Mouse (Mus musculus) embryonic facial prominence, embryonic 12.5 days (tissue): ENCODE measurements around the gene Gm21149. TPM values are rescaled to one million over a fixed set of nuclear protein-coding genes. Genes with fewer than 3 reads are reported as not detected.
A peak's percentile ranks its signal among the peaks of the same experiment; 100 is the strongest.
"Not testable (repeated sequence)": the region's sequence is repeated elsewhere in the genome, so short reads cannot be mapped to it uniquely, and the experiment has no call there.

Experiments used
- ATAC-seq: fragments of 200-750 bp; cut with Nextera tagmentation; 2 replicates; pipeline ENCODE4 v1.8.0; 2017; ENCODE audit not compliant: insufficient number of reproducible peaks, insufficient read depth, low FRiP score, low TSS enrichment
- H3K27ac ChIP-seq: fragments of 300-500 bp; sonication (generic); 2 replicates; pipeline ENCODE4 v1.5.1; 2016; ENCODE audit warnings: mild to moderate bottlenecking
- H3K27me3 ChIP-seq: fragments of 300-500 bp; sonication (generic); 2 replicates; pipeline ENCODE4 v1.6.1; 2016; ENCODE audit warnings: mild to moderate bottlenecking, moderate library complexity
- H3K36me3 ChIP-seq: fragments of 300-500 bp; sonication (generic); 2 replicates; pipeline ENCODE4 v1.6.1; 2016; ENCODE audit warnings: mild to moderate bottlenecking
- H3K4me1 ChIP-seq: fragments of 300-500 bp; sonication (generic); 2 replicates; pipeline ENCODE4 v1.6.1; 2016
- H3K4me2 ChIP-seq: fragments of 300-500 bp; sonication (generic); replicated peaks from 2 replicates; pipeline ENCODE4 v1.6.1; 2016; ENCODE audit warnings: mild to moderate bottlenecking, moderate library complexity
- H3K4me3 ChIP-seq: fragments of 300-500 bp; sonication (generic); 2 replicates; pipeline ENCODE4 v1.5.1; 2016; ENCODE audit warnings: mild to moderate bottlenecking
- H3K9ac ChIP-seq: fragments of 300-500 bp; sonication (generic); 2 replicates; pipeline ENCODE4 v1.6.1; 2016; ENCODE audit warnings: mild to moderate bottlenecking, moderate library complexity
- H3K9me3 ChIP-seq: fragments of 300-500 bp; sonication (generic); 2 replicates; pipeline ENCODE4 v1.6.1; 2016; ENCODE audit warnings: mild to moderate bottlenecking, moderate library complexity
- WGBS: fragments of 180-500 bp; shearing (Covaris S2); methylation state at CpG from one replicate; pipeline ENCODE4 v1.1.7; 2016; 5-methylcytosine and 5-hydroxymethylcytosine counted together
- polyA plus RNA-seq: library from polyadenylated mRNA; unstranded; fragments of >200 nt; fragmentation: Nextera tagmentation; extraction: Ambion mirVana; gene quantifications from 2 replicates; pipeline ENCODE4 v1.2.1, GENCODE M21; 2016

The Gm21149 gene
- not detected in 2 replicates for polyA plus RNA-seq

- WGBS = 73% methylated on average over 1 of the region's 1 CpGs
- not testable (repeated sequence) for H3K36me3 ChIP-seq, H3K4me1 ChIP-seq, ATAC-seq, H3K27me3 ChIP-seq, H3K27ac ChIP-seq, H3K9ac ChIP-seq, H3K4me2 ChIP-seq, H3K4me3 ChIP-seq
- peaks cover 16% of the 10 kb centered on the region for H3K9me3 ChIP-seq
These were observed at the start of gene Gm21149 for GRCm38 (mm10) chr5:15476423-15476822. Gm21149 (minus strand) TSS chr5:15476523.

- H3K4me1 ChIP-seq, H3K4me3 ChIP-seq, ATAC-seq, H3K27ac ChIP-seq, H3K36me3 ChIP-seq, H3K9ac ChIP-seq, H3K4me2 ChIP-seq, H3K27me3 ChIP-seq: not testable (repeated sequence)
- peaks cover 11% of the 10 kb centered on the region for H3K9me3 ChIP-seq
These were observed 46.1 kb upstream of the Gm21149 start for GRCm38 (mm10) chr5:15522470-15522869.

- H3K9me3 ChIP-seq = peaks cover 11% of the 10 kb centered on the region
- H3K27me3 ChIP-seq, H3K9ac ChIP-seq, H3K27ac ChIP-seq, H3K4me2 ChIP-seq, H3K4me1 ChIP-seq, H3K36me3 ChIP-seq, H3K4me3 ChIP-seq, ATAC-seq: not testable (repeated sequence)
- WGBS = 36% methylated on average over 2 of the region's 2 CpGs
These were observed 45.7 kb upstream of the Gm21149 start for GRCm38 (mm10) chr5:15522028-15522427.

- not testable (repeated sequence) for H3K27ac ChIP-seq, H3K4me3 ChIP-seq, H3K9me3 ChIP-seq, ATAC-seq, H3K9ac ChIP-seq, H3K4me1 ChIP-seq, H3K4me2 ChIP-seq, H3K27me3 ChIP-seq, H3K36me3 ChIP-seq
- WGBS = 20% methylated on average over 5 of the region's 5 CpGs
These were observed 44.1 kb upstream of the Gm21149 start for GRCm38 (mm10) chr5:15520418-15520817.

GRCm38 (mm10) chr5:15517150-15517549 is 40.8 kb upstream of the Gm21149 start:
- H3K36me3 ChIP-seq, H3K27ac ChIP-seq, H3K4me1 ChIP-seq, H3K9ac ChIP-seq, H3K4me2 ChIP-seq, ATAC-seq, H3K4me3 ChIP-seq, H3K27me3 ChIP-seq: not testable (repeated sequence)
- 72% methylated on average over 2 of the region's 2 CpGs for WGBS
- peaks cover 10% of the 10 kb centered on the region for H3K9me3 ChIP-seq

GRCm38 (mm10) chr5:15512236-15512635 is 35.9 kb upstream of the Gm21149 start:
- not testable (repeated sequence) for H3K27me3 ChIP-seq, H3K36me3 ChIP-seq, H3K4me2 ChIP-seq, H3K4me1 ChIP-seq, H3K9ac ChIP-seq, H3K27ac ChIP-seq, H3K4me3 ChIP-seq
- ATAC-seq = peak; percentile 74
- 65% methylated on average over 3 of the region's 3 CpGs for WGBS
- peaks cover 27% of the 10 kb centered on the region for H3K9me3 ChIP-seq

GRCm38 (mm10) chr5:15509911-15510310 is 33.6 kb upstream of the Gm21149 start:
- not testable (repeated sequence) for H3K9ac ChIP-seq, H3K4me1 ChIP-seq, H3K36me3 ChIP-seq, H3K27me3 ChIP-seq, H3K4me3 ChIP-seq, H3K27ac ChIP-seq, H3K4me2 ChIP-seq
- ATAC-seq = peak; percentile 82
- 76% methylated on average over 1 of the region's 1 CpGs for WGBS
- peaks cover 37% of the 10 kb centered on the region for H3K9me3 ChIP-seq

GRCm38 (mm10) chr5:15508460-15509451 is 32.4 kb upstream of the Gm21149 start:
- H3K4me1 ChIP-seq, H3K9ac ChIP-seq, H3K4me2 ChIP-seq, H3K36me3 ChIP-seq, ATAC-seq, H3K4me3 ChIP-seq, H3K27me3 ChIP-seq, H3K27ac ChIP-seq: not testable (repeated sequence)
- H3K9me3 ChIP-seq = peaks cover 37% of the 10 kb centered on the region
- WGBS = 70% methylated on average over 6 of the region's 6 CpGs

GRCm38 (mm10) chr5:15507757-15508459 is 31.6 kb upstream of the Gm21149 start:
- ATAC-seq = peak; percentile 59; the same call in 1 of the 2 replicates
- H3K4me2 ChIP-seq, H3K36me3 ChIP-seq, H3K4me1 ChIP-seq, H3K27me3 ChIP-seq, H3K27ac ChIP-seq, H3K9ac ChIP-seq, H3K4me3 ChIP-seq: not testable (repeated sequence)
- 65% methylated on average over 6 of the region's 6 CpGs for WGBS
- H3K9me3 ChIP-seq = peaks cover 35% of the 10 kb centered on the region

- H3K9me3 ChIP-seq = peaks cover 37% of the 10 kb centered on the region
- no peak overlapping the region for H3K4me3 ChIP-seq
- no peak for ATAC-seq
- no peaks in the 10 kb centered on the region for H3K27me3 ChIP-seq
- H3K4me2 ChIP-seq = no peak overlapping the region
- no peak overlapping the region for H3K9ac ChIP-seq
- 77% methylated on average over 3 of the region's 3 CpGs for WGBS
- no peaks in the 10 kb centered on the region for H3K36me3 ChIP-seq
- no peaks in the 10 kb centered on the region for H3K4me1 ChIP-seq
- no peak overlapping the region for H3K27ac ChIP-seq
These were observed 30.9 kb upstream of the Gm21149 start for GRCm38 (mm10) chr5:15507309-15507619.

- H3K9me3 ChIP-seq = peaks cover 34% of the 10 kb centered on the region
These were observed 30.4 kb upstream of the Gm21149 start for GRCm38 (mm10) chr5:15506575-15507308.

More at GRCm38 (mm10) chr5:15506575-15507308, 30.4 kb upstream of the Gm21149 start:
- Histone ChIP-seq H3K27me3 (no peaks in the 10 kb centered on the region), H3K4me3 (0 out of 2 replicates have a peak overlapping the region, but pooled peaks have one; percentile 2), H3K27ac (no peak overlapping the region), H3K9ac (no peak overlapping the region), H3K36me3 (no peaks in the 10 kb centered on the region), H3K4me2 (no peak overlapping the region), H3K4me1 (no peaks in the 10 kb centered on the region)
- 0 out of 2 replicates have a peak, but pooled peaks have one; percentile 35 for ATAC-seq
- WGBS = 46% methylated on average over 16 of the region's 16 CpGs
